Mouse (Mus musculus) kidney, postnatal 0 days (tissue): ENCODE measurements around the gene Sgf29. TPM values are rescaled to one million over a fixed set of nuclear protein-coding genes. Genes with fewer than 3 reads are reported as not detected.

Experiments
- ATAC-seq: fragments of 200-750 bp; cut with Nextera tagmentation; replicated peaks from 2 replicates; pipeline ENCODE4 v1.8.0; 2017; ENCODE audit warnings: low read depth, moderate number of reproducible peaks, moderate TSS enrichment, moderate library complexity; ENCODE audit not compliant: low FRiP score
- DNase-seq: peaks from one replicate; pipeline ENCODE4 v3.0.0-alpha.2; 2016; ENCODE audit warnings: low spot score
- H3K27ac ChIP-seq: fragments of 300-500 bp; sonication (generic); 2 replicates; pipeline ENCODE4 v1.5.1; 2014; ENCODE audit warnings: mild to moderate bottlenecking
- H3K27me3 ChIP-seq: fragments of 300-500 bp; sonication (generic); 2 replicates; pipeline ENCODE4 v1.6.1; 2014; ENCODE audit warnings: low read length, mixed read lengths; ENCODE audit not compliant: insufficient read depth
- H3K36me3 ChIP-seq: fragments of 300-500 bp; sonication (generic); 2 replicates; pipeline ENCODE4 v1.6.1; 2014; ENCODE audit warnings: low read length, mixed read lengths; ENCODE audit not compliant: insufficient read depth
- H3K4me1 ChIP-seq: fragments of 300-500 bp; sonication (generic); replicated peaks from 2 replicates; pipeline ENCODE4 v1.6.1; 2014; ENCODE audit warnings: antibody characterized with exemption, low read length, mixed read lengths; ENCODE audit not compliant: insufficient read depth
- H3K4me2 ChIP-seq: fragments of 300-500 bp; sonication (generic); 2 replicates; pipeline ENCODE4 v1.6.1; 2014; ENCODE audit warnings: mild to moderate bottlenecking, low read length, moderate library complexity, mixed read lengths
- H3K4me3 ChIP-seq: fragments of 300-500 bp; sonication (generic); replicated peaks from 2 replicates; pipeline ENCODE4 v1.5.1; 2014; ENCODE audit warnings: low read depth, low read length
- H3K9ac ChIP-seq: fragments of 300-500 bp; sonication (generic); 2 replicates; pipeline ENCODE4 v1.6.1; 2014; ENCODE audit warnings: low read depth, low read length
- H3K9me3 ChIP-seq: fragments of 300-500 bp; sonication (generic); replicated peaks from 2 replicates; pipeline ENCODE4 v1.6.1; 2016; ENCODE audit warnings: low read length, inconsistent platforms, mixed read lengths
- CTCF ChIP-seq: IDR thresholded peaks from 2 replicates; pipeline ENCODE4 v1.5.1; 2016; ENCODE audit warnings: antibody characterized with exemption, low read depth, mild to moderate bottlenecking, moderate library complexity
- WGBS: fragments of 180-500 bp; shearing (Covaris S2); extraction: QIAGEN DNeasy Blood & Tissue Kit; methylation state at CpG from one replicate; pipeline ENCODE4 v1.1.7; 2014; 5-methylcytosine and 5-hydroxymethylcytosine counted together
- polyA plus RNA-seq: library from polyadenylated mRNA; unstranded; fragments of >200 nt; fragmentation: Nextera tagmentation; extraction: Ambion mirVana; gene quantifications from 2 replicates; pipeline ENCODE4 v1.2.1, GENCODE M21; 2015

Sgf29 gene
- polyA plus RNA-seq, 1 experiment from 2014 or later = 38.6 TPM

GRCm38 (mm10) chr7:126612736-126613135, 36.4 kb upstream of the Sgf29 start:
- Histone ChIP-seq H3K9me3 (no peaks in the 10 kb centered on the region), H3K9ac (no peak overlapping the region), H3K27me3 (no peaks in the 10 kb centered on the region), H3K36me3 (no peaks in the 10 kb centered on the region), H3K27ac (no peak overlapping the region), H3K4me2 (no peak overlapping the region), H3K4me3 (no peak overlapping the region), H3K4me1 (no peaks in the 10 kb centered on the region)
- WGBS = 73% methylated on average over 3 of the region's 3 CpGs
- DNase-seq (no peak), ATAC-seq (no peak)
- no peak for TF ChIP-seq CTCF

- Histone ChIP-seq H3K9ac (no peak overlapping the region), H3K36me3 (no peaks in the 10 kb centered on the region), H3K4me1 (no peaks in the 10 kb centered on the region), H3K27me3 (no peaks in the 10 kb centered on the region), H3K4me2 (no peak overlapping the region), H3K4me3 (no peak overlapping the region), H3K27ac (no peak overlapping the region), H3K9me3 (no peaks in the 10 kb centered on the region)
- 72% methylated on average over 3 of the region's 3 CpGs for WGBS
- no peak; the same call in 1 of the 2 replicates for TF ChIP-seq CTCF
- ATAC-seq (no peak), DNase-seq (no peak)
Measured at GRCm38 (mm10) chr7:126616707-126617106, 32.4 kb upstream of the Sgf29 start.

- no peaks in the 10 kb centered on the region for H3K4me1 ChIP-seq
- H3K4me3 ChIP-seq = no peak overlapping the region
- no peak for DNase-seq
- H3K27me3 ChIP-seq = no peaks in the 10 kb centered on the region
- TF ChIP-seq CTCF = no peak
- ATAC-seq = no peak
- 70% methylated on average over 10 of the region's 10 CpGs for WGBS
- no peak overlapping the region for H3K9ac ChIP-seq
- H3K4me2 ChIP-seq = no peak overlapping the region
- no peak overlapping the region for H3K27ac ChIP-seq
- no peaks in the 10 kb centered on the region for H3K9me3 ChIP-seq
- no peaks in the 10 kb centered on the region for H3K36me3 ChIP-seq
Measured at GRCm38 (mm10) chr7:126619559-126620275, 29.4 kb upstream of the Sgf29 start.

GRCm38 (mm10) chr7:126621452-126622359, 27.4 kb upstream of the Sgf29 start:
- no peaks in the 10 kb centered on the region for H3K36me3 ChIP-seq
- ATAC-seq = no peak
- H3K9ac ChIP-seq = no peak overlapping the region
- no peak for TF ChIP-seq CTCF
- WGBS = 68% methylated on average over 9 of the region's 9 CpGs
- 0 out of 2 replicates have a peak, but pooled peaks cover 3% of the 10 kb centered on the region for H3K4me1 ChIP-seq
- no peak overlapping the region for H3K4me2 ChIP-seq
- H3K27ac ChIP-seq = no peak overlapping the region
- H3K4me3 ChIP-seq = no peak overlapping the region
- no peaks in the 10 kb centered on the region for H3K9me3 ChIP-seq
- H3K27me3 ChIP-seq = no peaks in the 10 kb centered on the region
- DNase-seq = no peak

GRCm38 (mm10) chr7:126623381-126623780, 25.7 kb upstream of the Sgf29 start:
- ATAC-seq (no peak), DNase-seq (no peak)
- Histone ChIP-seq H3K9ac (no peak overlapping the region), H3K4me1 (0 out of 2 replicates have a peak, but pooled peaks cover 5% of the 10 kb centered on the region), H3K27ac (no peak overlapping the region), H3K4me3 (no peak overlapping the region), H3K36me3 (no peaks in the 10 kb centered on the region), H3K9me3 (no peaks in the 10 kb centered on the region), H3K4me2 (no peak overlapping the region), H3K27me3 (no peaks in the 10 kb centered on the region)
- 96% methylated on average over 1 of the region's 1 CpGs for WGBS
- TF ChIP-seq CTCF = no peak

GRCm38 (mm10) chr7:126624774-126625173, 24.3 kb upstream of the Sgf29 start:
- Histone ChIP-seq H3K9me3 (no peaks in the 10 kb centered on the region), H3K27me3 (no peaks in the 10 kb centered on the region), H3K4me3 (no peak overlapping the region), H3K9ac (no peak overlapping the region), H3K27ac (no peak overlapping the region), H3K4me1 (0 out of 2 replicates have a peak, but pooled peaks cover 7% of the 10 kb centered on the region), H3K4me2 (no peak overlapping the region), H3K36me3 (no peaks in the 10 kb centered on the region)
- no peak for TF ChIP-seq CTCF
- DNase-seq = no peak
- no peak for ATAC-seq
- 77% methylated on average over 16 of the region's 16 CpGs for WGBS
